Mouse (Mus musculus): ENCODE data around the gene Ormdl3.

Ormdl3 gene

DNA sequence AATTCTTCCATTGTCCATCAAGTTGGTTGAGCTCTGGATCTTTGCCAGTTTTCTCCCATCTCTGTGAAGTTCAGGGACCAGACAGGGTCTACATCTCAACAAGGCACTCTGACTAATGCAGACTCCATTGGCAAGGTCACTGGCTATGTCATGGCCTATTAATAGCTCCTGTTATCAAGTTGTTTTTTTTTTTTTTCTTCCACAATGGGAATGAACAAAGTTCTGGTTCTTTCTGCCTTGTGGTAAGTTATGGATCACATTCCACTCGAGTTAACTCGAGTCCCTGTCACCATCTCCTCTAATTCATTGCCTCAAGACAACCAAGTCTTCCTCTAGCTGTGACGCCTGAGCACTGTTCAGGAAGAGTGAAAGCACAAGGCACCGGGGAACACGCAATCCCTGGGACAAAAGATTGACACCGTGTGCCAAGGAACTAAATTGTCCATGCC is 1.7 kb upstream of the Ormdl3 start:
- ATAC-seq (ENCODE audit: low TSS enrichment), result no peak

DNA sequence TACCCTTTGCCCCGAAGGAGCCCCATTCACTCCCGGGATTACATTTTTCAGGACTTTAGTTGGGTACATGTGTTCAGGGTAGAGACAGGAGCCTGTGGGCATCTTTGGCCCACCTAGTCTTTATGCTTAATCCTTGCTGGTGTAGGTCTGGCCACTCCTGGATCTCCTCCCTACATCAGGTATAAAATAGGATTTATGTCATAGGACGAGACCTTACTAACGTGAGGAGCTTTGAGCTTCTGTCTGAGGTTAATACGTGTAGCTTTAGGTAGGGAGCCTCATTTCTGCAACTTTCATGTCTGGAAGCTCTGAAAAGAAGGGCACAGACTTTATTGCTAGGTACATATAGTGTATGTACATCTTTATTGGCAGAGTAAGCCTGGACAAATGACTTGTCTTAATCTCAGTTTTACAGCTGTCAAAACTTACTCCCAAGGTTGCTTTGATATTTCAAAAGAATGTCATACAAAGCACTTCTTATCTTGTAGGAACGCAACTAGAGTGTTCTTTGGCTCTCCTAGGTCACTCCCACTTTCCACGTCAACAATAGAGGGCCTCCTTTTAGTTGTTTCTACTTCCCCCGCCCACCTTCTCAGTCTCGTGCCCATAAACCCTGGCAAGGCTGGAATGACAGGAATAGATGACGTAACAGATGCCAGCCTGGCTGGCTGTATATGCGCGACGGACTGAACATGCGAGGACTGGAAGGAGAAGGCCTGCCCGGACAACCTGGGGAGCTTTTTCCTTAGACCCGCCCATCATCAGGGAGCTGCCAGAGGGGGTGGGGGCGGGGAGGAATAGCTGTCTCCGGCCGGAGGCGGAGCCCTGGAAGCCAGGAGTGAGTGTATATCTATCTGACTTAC is 747 bp upstream of the Ormdl3 start:
- ATAC-seq (ENCODE audit: low TSS enrichment), result no peak

DNA sequence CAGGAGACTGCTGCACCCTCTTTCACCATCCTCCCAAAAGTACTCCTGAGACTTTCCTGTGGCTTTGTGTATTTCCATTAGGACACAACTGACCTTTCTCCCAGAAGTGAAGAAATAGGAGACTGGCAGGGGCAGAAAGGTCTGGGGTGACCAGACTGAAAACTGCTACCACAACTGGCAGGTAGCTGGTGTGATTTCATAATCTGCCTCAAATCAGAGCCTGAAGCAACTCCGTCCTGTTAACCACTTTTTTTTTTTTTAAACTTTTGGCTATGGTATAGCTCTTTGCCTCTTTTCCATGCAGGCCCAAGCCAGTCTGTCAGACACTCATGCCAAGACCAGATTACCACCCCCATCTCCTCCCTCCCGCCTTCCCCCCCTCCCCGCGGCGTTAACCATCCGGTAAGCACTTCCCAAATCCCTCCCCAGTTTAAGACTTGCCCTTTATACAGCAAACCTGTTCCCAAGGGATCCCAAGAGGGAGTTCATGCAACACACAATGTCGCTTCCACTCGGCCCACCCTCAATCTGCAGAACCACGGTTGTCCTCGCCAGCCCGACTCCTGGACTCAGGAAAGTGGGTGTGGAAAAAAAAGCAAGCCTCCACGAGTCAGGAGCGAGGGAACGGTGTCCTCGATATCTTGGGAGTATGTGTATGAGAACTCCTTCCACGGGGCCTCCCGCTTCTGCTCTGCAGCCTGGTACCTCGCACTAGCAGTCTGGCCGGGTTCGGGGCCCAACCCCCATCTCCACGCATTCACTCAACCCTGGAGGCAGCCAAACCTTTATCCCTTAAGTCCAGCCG is 879 bp downstream of the Ormdl3 start:
- peak; percentile 24; the same call in 1 of the 2 replicates for ATAC-seq (ENCODE audit: low TSS enrichment)

- no peak for ATAC-seq (ENCODE audit: low TSS enrichment)
These were observed 2.5 kb downstream of the Ormdl3 start for GRCm38 (mm10) chr11:98584629-98585177.

GRCm38 (mm10) chr11:98584146-98584545 is 3.0 kb downstream of the Ormdl3 start:
- ATAC-seq (ENCODE audit: low TSS enrichment), result no peak

DNA sequence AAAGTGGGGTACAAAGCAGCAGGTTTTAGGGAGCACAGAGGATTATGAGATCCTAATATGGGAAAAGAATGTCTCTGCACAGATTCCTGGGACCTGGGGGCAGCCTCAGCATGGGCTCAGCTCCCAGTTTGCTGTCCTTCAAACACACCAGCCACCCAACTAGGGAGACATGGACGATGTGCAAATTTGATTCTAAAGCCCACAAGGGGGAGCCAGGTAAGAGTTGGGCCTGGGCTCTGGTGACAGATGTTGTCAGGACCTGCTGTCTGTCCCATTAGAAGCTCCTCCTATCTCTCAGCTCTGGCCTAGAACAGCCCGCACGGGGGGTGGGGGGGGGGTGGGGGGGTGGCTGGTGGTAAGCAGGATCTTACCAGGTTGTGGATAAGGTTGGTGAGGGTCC is 3.6 kb downstream of the Ormdl3 start:
- ATAC-seq (ENCODE audit: low TSS enrichment), result no peak

GRCm38 (mm10) chr11:98583265-98583552 is 4.0 kb downstream of the Ormdl3 start:
- no peak for ATAC-seq (ENCODE audit: low TSS enrichment)

DNA sequence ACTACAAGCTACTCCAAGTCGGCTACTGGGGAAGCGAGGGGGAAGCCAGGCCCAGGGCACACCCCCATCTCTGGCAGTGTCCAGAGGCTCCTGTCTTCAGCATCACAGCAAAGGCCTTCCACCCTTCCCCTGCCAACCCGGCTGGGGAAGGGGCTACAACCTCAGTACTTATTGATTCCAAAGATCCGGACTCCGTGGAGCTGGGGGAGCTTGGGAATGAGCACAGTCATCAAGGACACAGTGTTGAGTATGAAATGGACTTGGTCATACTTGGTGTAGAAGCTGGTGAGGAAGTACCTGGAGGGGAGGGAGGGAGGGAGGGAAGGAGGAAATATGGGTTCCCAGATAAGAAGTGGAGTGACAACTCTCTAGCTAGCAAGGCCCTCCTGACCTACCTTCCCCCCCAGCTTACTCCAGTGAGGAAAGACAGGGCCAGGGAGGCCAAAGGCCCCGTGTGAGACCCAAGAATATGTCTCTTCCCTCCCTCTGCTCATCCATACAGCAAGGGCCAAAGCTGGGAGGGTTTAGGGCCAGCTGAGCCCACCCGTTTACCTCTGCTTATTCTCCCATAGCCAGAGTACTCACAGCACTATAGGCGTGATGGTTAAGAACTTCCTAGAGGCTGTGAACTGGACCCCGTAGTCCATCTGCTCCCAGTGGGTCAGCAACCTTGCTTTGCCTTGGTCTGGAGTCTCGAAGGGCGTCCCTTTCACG is 4.5 kb downstream of the Ormdl3 start:
- ATAC-seq (ENCODE audit: low TSS enrichment), result no peak

DNA sequence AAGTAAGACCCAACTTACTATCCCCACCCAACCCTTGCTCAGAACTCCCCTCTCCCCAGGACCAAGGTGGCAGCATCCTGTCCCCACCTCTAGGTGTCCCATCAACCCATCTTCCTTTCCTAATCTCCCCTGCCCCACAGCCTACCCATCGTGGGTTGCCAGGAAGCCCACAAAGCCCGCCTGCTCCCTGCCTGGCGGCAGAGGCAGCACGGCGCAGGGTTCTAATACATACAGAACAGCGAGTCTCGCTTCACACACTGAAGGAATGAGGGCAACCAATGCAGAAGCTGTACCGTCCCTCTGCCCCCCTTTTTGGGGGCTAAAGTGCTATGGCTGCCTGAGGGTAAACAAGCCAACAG is 5.2 kb downstream of the Ormdl3 start:
- ATAC-seq (ENCODE audit: low TSS enrichment), result no peak

GRCm38 (mm10) chr11:98581286-98582029 is 5.7 kb downstream of the Ormdl3 start:
- no peak; the same call in 1 of the 2 replicates for ATAC-seq (ENCODE audit: low TSS enrichment)

- ATAC-seq (ENCODE audit: low TSS enrichment), result no peak
These were observed 6.7 kb downstream of the Ormdl3 start for GRCm38 (mm10) chr11:98580301-98581121.

DNA sequence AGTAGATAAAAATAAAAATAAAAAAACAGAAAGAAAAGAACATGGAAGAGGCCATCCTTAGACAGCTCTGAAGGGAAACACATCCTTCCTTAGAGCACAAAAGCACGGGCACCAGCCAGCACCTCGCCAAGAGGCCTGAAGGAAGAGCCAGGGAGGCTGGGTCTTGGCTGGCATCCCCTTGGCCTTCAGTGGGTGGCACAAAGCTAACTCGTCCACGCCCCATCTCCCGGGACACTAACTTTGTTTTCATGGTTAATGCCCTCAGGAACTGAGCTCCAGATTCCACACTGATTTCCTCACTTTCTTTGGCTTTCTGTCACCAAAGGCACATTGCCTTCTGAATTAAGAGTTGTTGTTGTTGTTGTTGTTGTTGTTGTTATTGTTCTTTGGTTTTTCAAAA is 9.4 kb downstream of the Ormdl3 start:
- no peak for ATAC-seq (ENCODE audit: low TSS enrichment)

DNA sequence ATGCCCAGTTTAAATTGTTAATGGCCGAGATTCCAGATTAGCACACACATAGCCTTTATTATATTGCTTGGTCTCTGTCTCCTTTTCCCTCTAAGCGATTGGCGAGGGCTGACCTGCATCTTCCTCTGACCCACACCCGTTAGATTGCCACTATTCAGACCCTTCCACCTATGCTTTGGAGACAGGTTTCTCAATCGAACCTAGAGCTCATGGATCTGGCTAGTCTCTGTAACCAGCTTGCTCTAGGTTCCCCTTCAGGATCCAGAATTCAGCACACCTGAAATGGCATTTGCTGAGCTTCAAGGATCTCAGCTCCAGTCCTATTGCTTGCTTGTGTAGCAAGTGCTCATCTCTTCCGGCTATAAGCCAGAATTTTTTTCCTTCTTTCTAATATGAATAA is 17.7 kb downstream of the Ormdl3 start:
- ATAC-seq (ENCODE audit: low TSS enrichment), result no peak

GRCm38 (mm10) chr11:98568326-98568725 is 18.8 kb downstream of the Ormdl3 start:
- no peak for ATAC-seq (ENCODE audit: low TSS enrichment)

DNA sequence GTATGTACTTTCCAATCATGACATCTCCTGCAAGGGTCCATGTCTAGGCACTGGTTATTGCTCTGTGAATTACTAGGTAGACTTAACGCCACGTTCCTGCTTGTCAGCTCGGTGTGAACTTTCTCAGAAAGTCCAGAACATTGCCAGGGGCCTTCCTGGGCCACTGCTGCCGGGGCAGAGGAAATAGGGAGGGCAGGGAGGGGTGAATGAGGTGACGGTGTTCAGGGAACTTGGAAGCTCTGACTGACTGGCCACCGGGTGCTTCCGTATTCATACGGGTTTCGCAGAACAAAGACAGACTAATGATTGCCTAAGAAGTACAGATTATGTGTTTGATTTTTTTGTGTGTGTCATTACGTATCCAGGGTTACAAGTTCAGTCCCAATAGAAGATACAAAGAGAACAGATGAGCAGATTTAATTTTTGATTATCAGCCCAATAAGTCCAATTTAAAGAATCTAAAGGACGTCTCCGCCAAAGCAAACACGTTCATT is 23.2 kb downstream of the Ormdl3 start:
- ATAC-seq (ENCODE audit: low TSS enrichment), result no peak

GRCm38 (mm10) chr11:98563025-98563424 is 24.1 kb downstream of the Ormdl3 start:
- ATAC-seq (ENCODE audit: low TSS enrichment), result no peak

- ATAC-seq (ENCODE audit: low TSS enrichment), result no peak
These were observed 26.2 kb downstream of the Ormdl3 start for GRCm38 (mm10) chr11:98560942-98561341.

DNA sequence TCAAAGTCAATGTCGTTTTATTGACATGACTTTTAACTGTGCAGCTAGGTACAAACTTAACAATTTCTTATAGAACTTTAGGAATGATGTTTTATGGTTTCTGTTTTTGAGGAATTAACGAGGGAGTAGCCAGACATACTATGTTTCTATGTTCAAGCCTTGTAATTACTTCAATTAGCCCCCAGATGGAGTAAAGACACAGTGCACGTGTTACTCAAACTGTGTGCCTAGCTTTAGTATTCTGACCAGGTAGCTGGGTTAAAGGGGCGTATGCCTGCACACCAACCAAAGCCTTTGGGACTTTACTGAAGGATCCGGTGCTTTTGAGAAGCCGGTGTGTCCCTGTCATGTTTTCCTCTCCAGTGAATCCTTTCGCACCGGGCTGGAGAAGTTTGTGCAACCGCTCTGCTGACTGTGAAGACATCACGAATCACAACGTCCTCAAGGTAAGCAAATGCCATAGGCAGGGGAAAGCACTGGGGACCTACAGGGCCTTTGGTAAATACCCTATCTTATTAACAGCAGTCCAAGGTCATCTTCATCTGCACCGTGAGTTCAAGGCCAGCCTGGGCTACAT is 32.0 kb downstream of the Ormdl3 start:
- no peak for ATAC-seq (ENCODE audit: low TSS enrichment)

DNA sequence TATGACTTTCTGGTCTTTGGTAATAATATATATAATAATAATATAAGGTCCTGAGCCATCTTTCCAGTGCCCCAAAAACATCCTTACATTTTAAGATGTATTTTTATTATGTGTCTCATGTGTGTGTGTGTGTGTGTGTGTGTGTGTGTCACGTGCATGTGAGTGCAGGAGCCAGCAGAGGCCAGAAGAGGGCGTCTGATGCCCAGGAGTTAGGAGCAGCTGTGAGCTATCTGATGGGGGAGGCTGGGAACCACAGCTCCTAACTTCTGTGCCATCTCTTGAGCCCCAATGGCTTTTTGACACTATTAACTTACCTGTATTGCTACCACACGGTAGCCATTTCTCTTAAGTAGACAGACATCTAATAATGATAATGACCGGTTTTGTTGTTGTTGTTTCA is 33.2 kb downstream of the Ormdl3 start:
- no peak for ATAC-seq (ENCODE audit: low TSS enrichment)

All from frontal cortex, adult (tissue).